Mouse (Mus musculus) forebrain, embryonic 13.5 days (tissue): Measurements from ENCODE around the gene Car9. TPM values are rescaled to one million over a fixed set of nuclear protein-coding genes. Genes with fewer than 3 reads are reported as not detected.

Experiments used
- ATAC-seq: fragments of 200-750 bp; cut with Nextera tagmentation; 2 replicates; pipeline ENCODE4 v1.8.0; 2017
- H3K27ac ChIP-seq: fragments of 300-500 bp; sonication (generic); 2 replicates; pipeline ENCODE4 v1.5.1; 2015; ENCODE audit warnings: inconsistent platforms, mild to moderate bottlenecking, moderate library complexity
- H3K27me3 ChIP-seq: fragments of 300-500 bp; sonication (generic); 2 replicates; pipeline ENCODE4 v1.6.1; 2015; ENCODE audit warnings: mild to moderate bottlenecking, inconsistent platforms
- H3K36me3 ChIP-seq: fragments of 300-500 bp; sonication (generic); 2 replicates; pipeline ENCODE4 v1.6.1; 2015; ENCODE audit warnings: mild to moderate bottlenecking, inconsistent platforms; ENCODE audit not compliant: poor library complexity, severe bottlenecking
- H3K4me1 ChIP-seq: fragments of 300-500 bp; sonication (generic); 2 replicates; pipeline ENCODE4 v1.6.1; 2015; ENCODE audit warnings: inconsistent platforms
- H3K4me2 ChIP-seq: fragments of 300-500 bp; sonication (generic); 2 replicates; pipeline ENCODE4 v1.6.1; 2015; ENCODE audit warnings: inconsistent platforms, mild to moderate bottlenecking, moderate library complexity
- H3K4me3 ChIP-seq: fragments of 300-500 bp; sonication (generic); 2 replicates; pipeline ENCODE4 v1.5.1; 2015; ENCODE audit warnings: mild to moderate bottlenecking, inconsistent platforms
- H3K9ac ChIP-seq: fragments of 300-500 bp; sonication (generic); 2 replicates; pipeline ENCODE4 v1.6.1; 2015; ENCODE audit warnings: mild to moderate bottlenecking, inconsistent platforms
- H3K9me3 ChIP-seq: fragments of 300-500 bp; sonication (generic); replicated peaks from 2 replicates; pipeline ENCODE4 v1.6.1; 2016; ENCODE audit warnings: inconsistent platforms
- WGBS: fragments of 180-500 bp; shearing (Covaris S2); methylation state at CpG from one replicate; pipeline ENCODE4 v1.1.7; 2015; 5-methylcytosine and 5-hydroxymethylcytosine counted together
- polyA plus RNA-seq: library from polyadenylated mRNA; unstranded; fragments of >200 nt; fragmentation: Nextera tagmentation; extraction: Ambion mirVana; gene quantifications from 2 replicates; pipeline ENCODE4 v1.2.1, GENCODE M21; 2015

Car9 gene
- polyA plus RNA-seq, 1 experiment from 2014 or later = 0.80 TPM

DNA sequence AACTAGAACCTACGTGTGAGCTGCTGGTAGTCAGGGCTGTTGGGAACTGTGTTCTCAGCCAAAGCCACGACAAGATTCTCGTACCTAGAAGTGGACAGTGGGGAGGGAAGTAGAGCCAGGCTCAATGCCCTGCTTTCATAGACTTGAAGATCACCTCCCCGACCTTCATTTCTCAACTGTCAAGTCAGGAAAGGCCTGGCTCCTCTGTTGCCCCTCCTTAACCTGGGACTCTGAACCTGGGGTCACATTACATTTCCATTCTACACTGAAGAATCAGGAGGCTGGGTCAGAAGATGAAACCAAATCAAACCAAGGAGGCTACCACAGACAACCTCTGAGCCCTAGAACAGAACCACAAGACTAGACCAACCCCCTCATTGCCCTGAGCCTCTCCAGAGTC lies 8.8 kb upstream of the Car9 start:
- no peak for ATAC-seq
- peak overlapping the region; percentile 73; the same call in 1 of the 2 replicates for H3K9ac ChIP-seq
- peak overlapping the region; percentile 63 for H3K4me3 ChIP-seq
- H3K27me3 ChIP-seq = no peaks in the 10 kb centered on the region
- WGBS = 81% methylated on average over 4 of the region's 4 CpGs
- no peaks in the 10 kb centered on the region for H3K9me3 ChIP-seq
- H3K4me2 ChIP-seq = peak overlapping the region; percentile 75
- H3K36me3 ChIP-seq = peaks cover 19% of the 10 kb centered on the region; the same call in 1 of the 2 replicates
- peaks cover 43% of the 10 kb centered on the region for H3K4me1 ChIP-seq
- no peak overlapping the region for H3K27ac ChIP-seq

DNA sequence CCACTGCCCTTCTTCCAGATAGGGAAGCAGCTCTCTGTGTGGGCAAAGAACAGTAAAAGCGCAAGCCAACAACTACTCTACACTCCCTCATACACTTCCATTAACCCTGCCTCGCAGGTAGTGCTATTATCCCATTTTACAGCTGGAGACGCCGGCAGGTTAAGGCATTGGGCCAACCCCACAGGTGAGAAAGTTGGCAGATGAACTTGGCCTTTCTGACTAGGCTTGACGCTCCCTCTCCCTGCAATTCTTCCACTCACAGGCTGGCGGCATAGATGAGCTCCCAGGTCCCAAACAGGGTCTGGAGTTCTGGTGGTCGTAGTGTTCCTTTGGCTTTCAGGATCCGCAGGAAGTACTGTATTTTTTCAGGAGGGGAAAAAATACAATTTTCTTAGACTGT lies 7.8 kb upstream of the Car9 start:
- ATAC-seq = peak; percentile 44; the same call in 1 of the 2 replicates
- peaks cover 19% of the 10 kb centered on the region; the same call in 1 of the 2 replicates for H3K36me3 ChIP-seq
- no peak overlapping the region for H3K27ac ChIP-seq
- H3K27me3 ChIP-seq = 0 out of 2 replicates have a peak, but pooled peaks cover 3% of the 10 kb centered on the region
- H3K9me3 ChIP-seq = no peaks in the 10 kb centered on the region
- H3K4me1 ChIP-seq = peaks cover 41% of the 10 kb centered on the region
- peak overlapping the region; percentile 63 for H3K4me3 ChIP-seq
- H3K4me2 ChIP-seq = peak overlapping the region; percentile 75
- H3K9ac ChIP-seq = peak overlapping the region; percentile 73
- WGBS = 15% methylated on average over 8 of the region's 8 CpGs

DNA sequence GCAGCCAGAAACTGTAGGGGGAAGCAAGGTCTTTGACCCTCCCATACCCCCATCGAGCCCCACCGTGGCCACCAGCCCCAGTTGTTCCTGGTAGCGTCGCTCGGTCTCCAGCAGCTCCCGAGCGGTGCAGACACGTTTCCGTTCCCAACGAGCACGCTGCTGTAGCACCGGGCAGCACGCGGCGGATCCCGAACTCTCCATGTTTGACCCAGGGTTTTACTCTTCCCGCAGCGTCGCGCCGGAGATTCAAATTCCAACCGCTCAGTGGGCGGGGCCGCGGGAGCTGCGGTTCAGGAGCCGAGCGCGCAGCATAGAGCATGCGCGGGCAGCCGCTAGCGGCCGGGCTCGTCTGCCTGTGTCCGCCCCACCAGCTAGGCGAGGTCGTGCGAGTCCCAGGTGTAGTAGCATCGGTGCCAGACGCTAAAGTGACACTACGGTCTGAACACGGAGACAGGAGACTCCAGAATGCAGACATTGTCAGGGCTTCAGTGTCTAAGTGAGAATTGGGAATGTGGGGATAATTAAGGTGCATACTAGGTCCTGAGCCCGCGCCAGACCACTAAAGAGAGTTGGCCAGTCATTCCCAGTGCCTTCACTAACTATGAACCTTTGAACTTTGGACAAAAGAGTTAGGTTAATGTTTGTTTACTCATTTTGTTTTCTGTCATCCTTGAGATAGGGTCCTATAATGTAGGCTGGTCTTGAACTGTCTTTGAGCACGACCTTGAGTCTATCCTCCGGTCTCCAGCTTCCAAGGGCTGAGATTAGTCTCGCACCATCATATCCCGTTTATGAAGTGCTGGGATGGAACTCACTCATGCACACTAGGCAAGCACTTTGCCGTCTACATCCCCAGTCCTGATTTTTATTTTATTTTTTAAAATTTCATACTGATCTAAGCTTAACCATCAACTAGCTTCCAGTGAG lies 7.1 kb upstream of the Car9 start, which contains the start of gene Arhgef39:
Arhgef39 (minus strand) TSS at position 289 of the 927 bp plus-strand sequence.
- Histone ChIP-seq H3K36me3 (peaks cover 19% of the 10 kb centered on the region; the same call in 1 of the 2 replicates), H3K9me3 (no peaks in the 10 kb centered on the region), H3K27me3 (0 out of 2 replicates have a peak, but pooled peaks cover 3% of the 10 kb centered on the region), H3K27ac (no peak within 1 kb of the TSS), H3K9ac (peak within 1 kb of the TSS; percentile 73), H3K4me2 (peak within 1 kb of the TSS; percentile 75), H3K4me3 (peak within 1 kb of the TSS; percentile 63), H3K4me1 (peaks cover 34% of the 10 kb centered on the region)
- WGBS = 7% methylated on average over 49 of the region's 50 CpGs
- ATAC-seq = peak; percentile 93

DNA sequence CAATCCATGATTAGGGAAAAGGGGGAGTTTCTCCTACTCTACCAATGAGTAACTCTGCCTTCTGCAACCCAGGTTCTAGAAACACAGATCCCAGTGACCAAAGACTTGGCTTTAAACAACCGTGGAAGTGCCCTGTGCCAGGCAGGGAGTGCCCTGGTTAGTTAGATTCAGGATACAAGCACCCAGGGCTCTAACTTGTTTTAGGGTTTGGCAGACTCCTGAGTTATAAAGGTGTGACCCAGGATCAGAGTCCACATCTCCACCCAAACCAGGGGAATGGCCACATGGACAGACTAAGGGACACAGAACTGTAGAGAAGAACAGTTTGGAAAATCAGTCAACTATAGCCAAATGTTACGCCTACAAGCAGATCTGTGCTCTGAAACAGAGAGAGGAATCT lies 3.7 kb upstream of the Car9 start:
- peaks cover 16% of the 10 kb centered on the region for H3K4me1 ChIP-seq
- H3K9ac ChIP-seq = no peak overlapping the region
- no peak overlapping the region for H3K4me2 ChIP-seq
- peaks cover 20% of the 10 kb centered on the region for H3K27me3 ChIP-seq
- H3K9me3 ChIP-seq = no peaks in the 10 kb centered on the region
- H3K36me3 ChIP-seq = no peaks in the 10 kb centered on the region
- no peak overlapping the region for H3K27ac ChIP-seq
- H3K4me3 ChIP-seq = no peak overlapping the region
- no peak for ATAC-seq
- 82% methylated on average over 2 of the region's 2 CpGs for WGBS

DNA sequence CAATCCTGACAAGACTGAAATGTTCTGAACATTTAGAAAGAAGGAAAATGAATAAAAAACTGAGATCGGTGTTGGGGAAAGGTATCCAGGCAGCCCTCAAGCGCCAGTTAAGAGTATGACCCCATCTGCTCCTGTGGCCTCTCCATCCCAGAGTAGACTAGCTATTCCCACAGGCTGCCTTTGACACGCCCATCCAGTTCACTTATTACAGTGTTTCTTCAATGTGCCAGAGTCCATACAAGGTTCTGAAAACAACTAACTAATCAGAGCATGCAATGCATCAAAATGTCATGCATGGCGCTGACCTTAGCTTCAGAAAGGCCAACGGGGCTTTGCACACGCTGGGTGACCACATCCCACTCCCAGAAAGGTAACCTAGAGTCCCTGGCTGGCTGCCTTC lies 3.3 kb upstream of the Car9 start:
- Histone ChIP-seq H3K4me2 (no peak overlapping the region), H3K36me3 (no peaks in the 10 kb centered on the region), H3K27me3 (peaks cover 23% of the 10 kb centered on the region), H3K9ac (no peak overlapping the region), H3K27ac (no peak overlapping the region), H3K9me3 (no peaks in the 10 kb centered on the region), H3K4me1 (peaks cover 16% of the 10 kb centered on the region), H3K4me3 (no peak overlapping the region)
- no peak for ATAC-seq
- WGBS = 86% methylated on average over 6 of the region's 6 CpGs

DNA sequence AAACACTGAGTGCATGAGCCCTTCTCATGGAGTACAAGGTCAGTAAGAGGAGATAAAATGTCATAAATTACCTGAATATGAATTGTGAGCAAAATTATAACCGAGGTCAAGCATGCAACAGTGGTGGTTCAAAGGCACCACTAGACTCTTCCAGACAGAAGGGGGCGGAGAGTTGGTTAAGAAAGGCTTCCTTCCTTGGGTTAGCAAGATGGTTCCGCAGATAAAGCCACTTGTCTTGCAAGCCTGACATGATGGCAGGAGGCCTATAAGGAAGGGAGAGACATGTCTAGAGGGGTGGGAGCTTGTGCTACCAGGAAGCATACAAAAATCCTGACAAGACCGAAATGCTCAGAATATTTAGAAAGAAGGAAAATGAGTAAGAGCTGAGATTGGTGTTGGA lies 2.5 kb upstream of the Car9 start:
- Histone ChIP-seq H3K4me2 (no peak overlapping the region), H3K27me3 (peaks cover 30% of the 10 kb centered on the region), H3K36me3 (no peaks in the 10 kb centered on the region), H3K4me1 (peaks cover 16% of the 10 kb centered on the region), H3K9me3 (no peaks in the 10 kb centered on the region), H3K9ac (no peak overlapping the region), H3K27ac (no peak overlapping the region), H3K4me3 (no peak overlapping the region)
- 83% methylated on average over 4 of the region's 4 CpGs for WGBS
- ATAC-seq = no peak

DNA sequence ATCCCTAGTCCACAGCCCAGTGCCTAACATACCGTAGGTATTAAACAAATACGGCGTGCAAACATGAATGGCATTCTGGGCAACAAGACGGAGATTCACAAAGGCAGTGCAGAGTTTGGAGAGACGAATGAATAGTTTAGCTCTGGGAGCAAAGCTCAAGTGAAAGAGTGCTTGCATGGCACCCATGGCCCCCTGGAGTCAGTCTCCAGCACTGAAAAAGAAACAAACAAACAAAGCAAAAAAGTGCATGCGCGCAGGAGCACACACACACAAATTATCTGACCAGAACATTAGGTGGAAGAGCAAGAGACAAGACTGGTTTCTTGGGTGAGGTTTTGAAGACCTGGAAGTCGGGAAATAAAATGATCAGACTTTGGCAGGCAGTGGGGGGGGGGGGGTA lies 692 bp upstream of the Car9 start:
- H3K27me3 ChIP-seq = peaks cover 33% of the 10 kb centered on the region
- H3K36me3 ChIP-seq = no peaks in the 10 kb centered on the region
- no peak overlapping the region for H3K27ac ChIP-seq
- H3K4me3 ChIP-seq = no peak overlapping the region
- H3K9ac ChIP-seq = no peak overlapping the region
- WGBS = 62% methylated on average over 8 of the region's 8 CpGs
- no peaks in the 10 kb centered on the region for H3K9me3 ChIP-seq
- H3K4me1 ChIP-seq = peaks cover 18% of the 10 kb centered on the region
- no peak for ATAC-seq
- no peak overlapping the region for H3K4me2 ChIP-seq

DNA sequence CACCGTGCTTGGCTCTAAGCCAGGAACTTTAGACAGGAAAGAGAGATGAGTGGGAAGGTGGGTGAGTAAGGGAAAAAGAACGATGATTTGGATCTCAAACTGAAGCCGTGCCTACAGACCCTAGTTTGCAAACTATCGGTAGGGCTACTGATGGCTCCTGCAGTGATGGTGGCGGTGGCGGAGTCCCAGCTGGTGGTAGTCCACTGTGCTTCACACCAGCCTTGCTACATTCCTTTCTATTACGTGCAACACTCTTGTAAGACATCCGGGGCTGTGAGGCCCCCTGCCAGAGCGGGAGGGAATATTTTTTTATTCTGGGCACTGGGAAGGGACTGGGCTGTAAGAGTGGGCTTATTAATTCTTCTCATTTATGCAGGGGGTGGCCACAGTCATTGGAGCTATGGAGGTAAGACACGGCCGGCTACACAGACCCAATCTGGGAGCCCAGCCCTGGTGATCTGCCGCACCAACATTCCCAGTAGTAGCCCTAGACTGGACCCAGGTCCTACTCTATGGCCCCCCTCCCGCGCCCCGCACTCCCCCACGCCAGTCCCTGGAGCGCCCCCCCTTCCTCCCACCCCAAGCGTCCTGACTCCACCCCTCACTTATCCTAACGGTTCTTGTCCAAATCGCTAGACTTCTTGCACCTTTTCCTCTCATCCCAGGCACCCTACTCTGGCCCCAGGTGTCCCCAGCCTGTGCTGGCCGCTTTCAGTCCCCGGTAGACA lies 1.3 kb downstream of the Car9 start:
- Histone ChIP-seq H3K4me3 (peak overlapping the region; percentile 31), H3K9ac (peak overlapping the region; percentile 45), H3K4me1 (peaks cover 18% of the 10 kb centered on the region), H3K9me3 (no peaks in the 10 kb centered on the region), H3K4me2 (peak overlapping the region; percentile 56), H3K27ac (no peak overlapping the region), H3K27me3 (peaks cover 33% of the 10 kb centered on the region), H3K36me3 (no peaks in the 10 kb centered on the region)
- 0 out of 2 replicates have a peak, but pooled peaks have one; percentile 41 for ATAC-seq
- WGBS = 9% methylated on average over 19 of the region's 22 CpGs

DNA sequence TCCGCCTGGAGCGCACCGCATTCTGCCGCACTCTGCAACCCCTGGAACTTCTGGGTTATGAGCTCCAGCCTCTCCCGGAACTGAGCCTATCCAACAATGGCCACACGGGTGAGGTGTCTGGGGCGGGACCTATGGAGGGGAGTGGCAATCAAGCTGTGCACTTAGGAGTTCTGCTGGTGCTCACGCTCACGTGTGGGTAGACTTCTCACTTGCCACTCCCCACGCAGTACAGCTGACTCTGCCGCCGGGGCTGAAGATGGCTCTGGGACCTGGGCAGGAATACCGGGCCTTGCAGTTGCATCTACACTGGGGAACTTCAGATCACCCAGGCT lies 1.9 kb downstream of the Car9 start:
- no peaks in the 10 kb centered on the region for H3K9me3 ChIP-seq
- WGBS = 7% methylated on average over 13 of the region's 13 CpGs
- peak; percentile 55; the same call in 1 of the 2 replicates for ATAC-seq
- no peaks in the 10 kb centered on the region for H3K36me3 ChIP-seq
- H3K4me2 ChIP-seq = peak overlapping the region; percentile 56
- no peak overlapping the region for H3K27ac ChIP-seq
- peak overlapping the region; percentile 45 for H3K9ac ChIP-seq
- peaks cover 18% of the 10 kb centered on the region for H3K4me1 ChIP-seq
- H3K27me3 ChIP-seq = peaks cover 29% of the 10 kb centered on the region
- H3K4me3 ChIP-seq = peak overlapping the region; percentile 31

DNA sequence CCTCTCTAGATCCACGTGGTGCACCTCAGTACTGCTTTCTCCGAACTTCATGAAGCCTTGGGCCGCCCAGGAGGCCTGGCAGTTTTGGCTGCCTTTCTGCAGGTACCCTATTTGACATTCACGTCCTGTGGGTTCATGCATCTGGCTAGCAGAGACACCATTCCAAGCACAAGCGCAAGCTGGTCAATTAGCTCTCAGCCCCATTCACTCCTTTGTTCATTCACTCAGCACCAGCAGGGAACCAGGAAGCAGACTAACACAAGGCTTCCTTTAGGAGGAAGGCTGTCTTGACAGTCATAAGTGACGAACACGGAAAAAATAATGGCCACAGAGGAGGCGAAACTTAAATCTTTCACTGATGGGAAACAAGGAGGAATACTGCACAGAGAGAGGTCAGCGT lies 2.3 kb downstream of the Car9 start:
- H3K36me3 ChIP-seq = no peaks in the 10 kb centered on the region
- WGBS = 13% methylated on average over 9 of the region's 9 CpGs
- no peak overlapping the region for H3K27ac ChIP-seq
- no peaks in the 10 kb centered on the region for H3K9me3 ChIP-seq
- ATAC-seq = no peak
- peak overlapping the region; percentile 56 for H3K4me2 ChIP-seq
- H3K4me1 ChIP-seq = peaks cover 18% of the 10 kb centered on the region
- peaks cover 29% of the 10 kb centered on the region for H3K27me3 ChIP-seq
- peak overlapping the region; percentile 45; the same call in 1 of the 2 replicates for H3K9ac ChIP-seq
- H3K4me3 ChIP-seq = peak overlapping the region; percentile 31; the same call in 1 of the 2 replicates

DNA sequence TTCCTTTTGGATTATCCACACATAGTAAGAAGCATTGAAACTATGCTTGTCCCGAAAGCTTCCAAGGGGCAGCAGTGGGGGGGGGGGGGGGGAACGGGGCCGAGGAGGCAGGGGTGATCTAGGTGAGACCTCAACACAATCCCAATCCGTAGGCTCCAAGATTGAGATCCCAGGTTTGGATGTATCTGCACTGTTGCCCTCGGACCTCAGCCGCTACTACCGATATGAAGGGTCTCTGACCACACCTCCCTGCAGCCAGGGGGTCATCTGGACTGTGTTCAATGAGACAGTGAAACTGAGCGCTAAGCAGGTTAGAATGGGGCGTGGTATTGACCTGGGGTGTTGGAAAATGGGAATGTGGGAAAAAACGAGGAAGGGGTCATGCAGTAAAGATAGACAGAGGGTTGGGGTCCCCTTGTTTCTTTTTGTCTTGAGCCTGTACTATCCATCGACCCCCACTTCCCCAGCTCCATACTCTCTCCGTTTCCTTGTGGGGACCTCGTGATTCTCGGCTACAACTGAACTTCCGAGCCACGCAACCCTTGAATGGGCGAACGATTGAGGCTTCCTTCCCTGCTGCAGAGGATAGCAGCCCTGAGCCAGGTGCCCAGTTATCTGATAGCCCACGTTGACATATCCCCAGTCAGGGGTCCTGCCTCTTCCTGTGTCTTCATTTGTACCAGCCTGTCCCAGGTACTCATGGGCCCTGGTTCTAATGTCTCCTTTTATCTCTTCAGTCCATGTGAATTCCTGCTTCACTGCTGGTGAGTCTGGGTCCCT lies 5.1 kb downstream of the Car9 start:
- no peak for ATAC-seq
- H3K9ac ChIP-seq = no peak overlapping the region
- 82% methylated on average over 19 of the region's 19 CpGs for WGBS
- no peaks in the 10 kb centered on the region for H3K9me3 ChIP-seq
- peaks cover 24% of the 10 kb centered on the region for H3K27me3 ChIP-seq
- H3K4me2 ChIP-seq = no peak overlapping the region
- no peak overlapping the region for H3K27ac ChIP-seq
- no peaks in the 10 kb centered on the region for H3K36me3 ChIP-seq
- H3K4me1 ChIP-seq = peaks cover 18% of the 10 kb centered on the region
- H3K4me3 ChIP-seq = no peak overlapping the region
